Mouse (Mus musculus) midbrain, embryonic 11.5 days (tissue): ENCODE data around the gene Pde4b. TPM values are rescaled to one million over a fixed set of nuclear protein-coding genes. Genes with fewer than 3 reads are reported as not detected.

Experiments used
- ATAC-seq: fragments of 200-750 bp; cut with Nextera tagmentation; 2 replicates; pipeline ENCODE4 v1.8.0; 2017; ENCODE audit warnings: moderate TSS enrichment, moderate library complexity; ENCODE audit not compliant: low FRiP score
- DNase-seq: peaks from one replicate; pipeline ENCODE4 v3.0.0; 2015; ENCODE audit warnings: low spot score; ENCODE audit errors: missing footprints
- H3K27ac ChIP-seq: fragments of 300-500 bp; sonication (generic); 2 replicates; pipeline ENCODE4 v1.5.1; 2014; ENCODE audit warnings: low read depth, low read length
- H3K27me3 ChIP-seq: fragments of 300-500 bp; sonication (generic); 2 replicates; pipeline ENCODE4 v1.6.1; 2014; ENCODE audit warnings: mild to moderate bottlenecking, low read length, moderate library complexity, mixed read lengths; ENCODE audit not compliant: control insufficient read depth, insufficient read depth
- H3K36me3 ChIP-seq: fragments of 300-500 bp; sonication (generic); 2 replicates; pipeline ENCODE4 v1.6.1; 2014; ENCODE audit warnings: mild to moderate bottlenecking, low read length, moderate library complexity, mixed read lengths; ENCODE audit not compliant: control insufficient read depth, insufficient read depth
- H3K4me1 ChIP-seq: fragments of 300-500 bp; sonication (generic); 2 replicates; pipeline ENCODE4 v1.6.1; 2014; ENCODE audit warnings: low read length; ENCODE audit not compliant: control insufficient read depth, insufficient read depth
- H3K4me2 ChIP-seq: fragments of 300-500 bp; sonication (generic); 2 replicates; pipeline ENCODE4 v1.6.1; 2014; ENCODE audit warnings: mild to moderate bottlenecking, moderate library complexity
- H3K4me3 ChIP-seq: fragments of 300-500 bp; sonication (generic); 2 replicates; pipeline ENCODE4 v1.5.1; 2014; ENCODE audit warnings: low read depth, low read length
- H3K9ac ChIP-seq: fragments of 300-500 bp; sonication (generic); 2 replicates; pipeline ENCODE4 v1.6.1; 2014; ENCODE audit warnings: low read length
- H3K9me3 ChIP-seq: fragments of 300-500 bp; sonication (generic); 2 replicates; pipeline ENCODE4 v1.6.1; 2016; ENCODE audit warnings: low read length; ENCODE audit not compliant: control insufficient read depth
- WGBS: fragments of 180-500 bp; shearing (Covaris S2); extraction: QIAGEN DNeasy Blood & Tissue Kit; methylation state at CpG from one replicate; pipeline ENCODE4 v1.1.7; 2014; 5-methylcytosine and 5-hydroxymethylcytosine counted together
- polyA plus RNA-seq: library from polyadenylated mRNA; unstranded; fragments of >200 nt; fragmentation: Nextera tagmentation; extraction: Ambion mirVana; gene quantifications from 2 replicates; pipeline ENCODE4 v1.2.1, GENCODE M21; 2014

Gene Pde4b
- polyA plus RNA-seq, 1 experiment from 2014 or later: 7.5 TPM

- no peak overlapping the region for H3K27ac ChIP-seq
- no peaks in the 10 kb centered on the region for H3K36me3 ChIP-seq
- 0 out of 2 replicates have a peak overlapping the region, but pooled peaks have one; percentile 20 for H3K9ac ChIP-seq
- H3K4me2 ChIP-seq: no peak overlapping the region
- DNase-seq (no peak), ATAC-seq (no peak)
- no peaks in the 10 kb centered on the region for H3K4me1 ChIP-seq
- WGBS: 58% methylated on average over 7 of the region's 7 CpGs
- no peaks in the 10 kb centered on the region for H3K27me3 ChIP-seq
- H3K9me3 ChIP-seq: no peaks in the 10 kb centered on the region
- H3K4me3 ChIP-seq: no peak overlapping the region
Measured at GRCm38 (mm10) chr4:102483354-102484018, 396.1 kb downstream of the Pde4b start.

DNA sequence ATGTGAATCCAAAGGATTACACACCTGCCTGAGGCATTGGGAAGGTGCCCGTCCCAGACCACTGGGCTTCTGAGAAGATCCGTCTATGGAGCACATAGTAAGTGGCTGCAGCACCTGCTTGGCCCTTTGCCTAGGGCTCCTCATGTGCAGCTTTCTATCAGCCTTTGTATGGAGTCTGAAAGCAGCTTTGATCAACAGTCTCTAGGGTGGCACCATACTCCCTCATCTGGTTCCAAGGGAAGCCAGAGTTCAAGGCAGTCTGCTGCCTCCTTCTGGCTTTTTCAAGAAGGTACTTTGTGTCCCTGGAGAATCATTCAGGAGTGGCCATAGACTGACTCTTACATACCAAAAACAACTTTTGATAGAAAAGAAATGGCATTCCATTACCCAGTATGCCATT is 397.4 kb downstream of the Pde4b start:
- no peaks in the 10 kb centered on the region for H3K9me3 ChIP-seq
- 78% methylated on average over 2 of the region's 2 CpGs for WGBS
- H3K4me2 ChIP-seq: no peak overlapping the region
- H3K36me3 ChIP-seq: no peaks in the 10 kb centered on the region
- H3K27me3 ChIP-seq: no peaks in the 10 kb centered on the region
- ATAC-seq (no peak), DNase-seq (no peak)
- no peak overlapping the region for H3K27ac ChIP-seq
- no peak overlapping the region for H3K4me3 ChIP-seq
- H3K9ac ChIP-seq: no peak overlapping the region
- H3K4me1 ChIP-seq: no peaks in the 10 kb centered on the region

DNA sequence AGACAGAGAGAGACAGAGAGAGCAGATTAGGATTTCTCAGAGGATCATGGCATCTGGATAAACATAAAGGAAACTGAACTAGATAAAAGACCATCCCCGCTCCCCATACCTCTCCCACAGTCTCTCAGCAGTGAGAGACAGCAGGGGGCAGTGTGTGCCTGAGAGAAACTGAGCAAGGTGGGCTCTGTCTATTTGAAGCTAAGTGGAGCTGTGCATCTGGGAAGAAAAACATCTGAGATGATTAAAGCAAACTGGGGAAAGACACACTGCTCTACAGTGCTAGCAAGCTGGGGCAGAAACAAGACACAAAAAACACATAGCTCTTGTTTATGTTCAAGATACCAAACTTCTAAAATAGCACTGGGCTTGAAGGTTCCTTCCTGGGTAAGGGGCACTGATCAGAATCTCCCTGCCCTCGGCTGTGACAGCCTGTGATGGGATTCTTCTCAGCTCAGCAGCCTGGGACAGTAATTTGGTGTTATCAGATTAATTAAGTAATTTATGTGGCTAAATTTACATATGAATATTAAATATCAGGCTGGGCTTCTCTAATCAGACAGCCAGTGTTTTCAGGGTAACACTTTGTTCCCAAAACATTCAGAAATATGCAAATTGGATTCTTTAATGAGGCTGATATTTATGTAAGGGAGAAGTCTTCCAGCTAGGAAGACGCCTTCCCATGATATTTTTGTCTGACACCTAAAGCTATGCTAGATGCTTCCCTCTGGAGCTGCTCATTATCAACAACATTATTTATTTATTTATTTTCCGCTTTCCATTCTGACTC is 399.0 kb downstream of the Pde4b start:
- no peak overlapping the region for H3K4me2 ChIP-seq
- no peak for ATAC-seq
- DNase-seq: peak; percentile 47
- no peak overlapping the region for H3K9ac ChIP-seq
- no peaks in the 10 kb centered on the region for H3K4me1 ChIP-seq
- WGBS: 58% methylated on average over 4 of the region's 4 CpGs
- H3K27ac ChIP-seq: no peak overlapping the region
- no peaks in the 10 kb centered on the region for H3K36me3 ChIP-seq
- no peaks in the 10 kb centered on the region for H3K27me3 ChIP-seq
- no peaks in the 10 kb centered on the region for H3K9me3 ChIP-seq
- no peak overlapping the region for H3K4me3 ChIP-seq

- no peak overlapping the region for H3K9ac ChIP-seq
- H3K27ac ChIP-seq: no peak overlapping the region
- DNase-seq (peak; percentile 57), ATAC-seq (no peak)
- no peaks in the 10 kb centered on the region for H3K36me3 ChIP-seq
- no peaks in the 10 kb centered on the region for H3K4me1 ChIP-seq
- H3K4me2 ChIP-seq: no peak overlapping the region
- H3K4me3 ChIP-seq: no peak overlapping the region
- 80% methylated on average over 3 of the region's 3 CpGs for WGBS
- H3K27me3 ChIP-seq: no peaks in the 10 kb centered on the region
- H3K9me3 ChIP-seq: no peaks in the 10 kb centered on the region
Measured at GRCm38 (mm10) chr4:102486921-102487240, 399.5 kb downstream of the Pde4b start.

GRCm38 (mm10) chr4:102488000-102488399 is 400.7 kb downstream of the Pde4b start:
- Histone ChIP-seq H3K4me3 (no peak overlapping the region), H3K4me1 (no peaks in the 10 kb centered on the region; the same call in 1 of the 2 replicates), H3K36me3 (no peaks in the 10 kb centered on the region), H3K27ac (no peak overlapping the region), H3K9ac (no peak overlapping the region), H3K9me3 (no peaks in the 10 kb centered on the region), H3K4me2 (no peak overlapping the region), H3K27me3 (no peaks in the 10 kb centered on the region)
- no peak for ATAC-seq
- DNase-seq: peak; percentile 28
- 68% methylated on average over 2 of the region's 2 CpGs for WGBS

- Histone ChIP-seq H3K36me3 (no peaks in the 10 kb centered on the region), H3K27me3 (no peaks in the 10 kb centered on the region), H3K9ac (no peak overlapping the region), H3K27ac (no peak overlapping the region), H3K4me1 (no peaks in the 10 kb centered on the region; the same call in 1 of the 2 replicates), H3K9me3 (no peaks in the 10 kb centered on the region), H3K4me2 (no peak overlapping the region), H3K4me3 (no peak overlapping the region)
- 79% methylated on average over 11 of the region's 11 CpGs for WGBS
- DNase-seq: no peak
- no peak for ATAC-seq
Measured at GRCm38 (mm10) chr4:102491468-102492123, 404.3 kb downstream of the Pde4b start.

DNA sequence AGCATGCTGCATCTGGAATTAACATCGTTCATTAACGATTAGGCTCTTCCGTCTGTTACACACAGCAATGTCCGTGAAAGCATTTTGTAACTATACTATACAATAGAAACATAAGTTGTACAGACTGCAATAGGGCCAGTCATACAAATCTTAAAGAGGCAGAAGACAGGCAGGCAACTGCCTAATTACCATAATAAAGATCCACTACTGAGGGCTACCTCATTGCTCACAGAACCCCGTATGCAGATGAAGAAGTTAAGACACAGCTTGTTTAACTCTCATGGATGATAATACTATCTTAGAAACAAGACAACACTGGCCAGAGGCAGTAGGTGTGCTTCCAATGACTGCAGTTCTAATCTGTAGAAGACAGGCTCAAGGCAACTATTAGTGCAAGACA is 405.6 kb downstream of the Pde4b start:
- Histone ChIP-seq H3K4me2 (no peak overlapping the region), H3K4me3 (no peak overlapping the region), H3K9me3 (no peaks in the 10 kb centered on the region), H3K36me3 (no peaks in the 10 kb centered on the region), H3K4me1 (no peaks in the 10 kb centered on the region; the same call in 1 of the 2 replicates), H3K27me3 (no peaks in the 10 kb centered on the region), H3K27ac (no peak overlapping the region), H3K9ac (no peak overlapping the region)
- peak; percentile 47 for ATAC-seq
- no peak for DNase-seq
- WGBS: 72% methylated on average over 5 of the region's 5 CpGs

DNA sequence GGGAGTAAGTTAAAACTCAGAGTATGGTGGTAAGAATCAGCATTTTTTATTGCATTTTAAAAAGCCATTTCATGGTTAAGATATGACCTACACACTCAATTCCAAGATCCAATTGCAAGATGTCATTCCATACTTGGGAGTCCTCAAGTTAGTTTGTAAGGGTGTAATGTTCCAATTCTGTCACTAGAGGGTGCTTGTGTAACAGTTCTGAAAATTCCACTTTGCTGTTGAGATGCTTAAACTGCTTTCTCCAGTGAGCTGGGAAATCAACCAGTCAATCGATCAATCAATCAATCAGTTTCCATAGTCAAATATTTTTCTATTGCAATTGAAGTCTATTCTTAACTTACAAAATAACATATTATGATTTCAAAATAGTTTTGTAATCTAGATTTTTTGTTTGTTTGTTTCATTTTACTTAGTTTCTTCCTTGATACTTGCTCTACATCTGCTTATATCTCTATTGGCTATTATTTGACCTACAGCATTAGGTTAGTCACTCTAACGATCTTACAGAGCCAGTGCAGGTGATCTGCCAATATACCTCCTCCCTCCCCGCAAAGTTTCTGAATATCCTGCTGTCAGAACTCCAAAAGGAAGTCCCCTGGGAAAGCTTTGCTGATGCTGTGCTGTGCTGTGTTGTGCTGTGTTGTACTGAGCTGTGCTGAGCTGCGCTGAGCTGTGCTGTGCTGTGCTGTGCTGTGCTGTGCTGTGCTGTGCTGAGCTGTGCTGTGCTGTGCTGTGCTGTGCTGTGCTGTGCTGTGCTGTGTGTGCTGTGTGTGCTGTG is 406.2 kb downstream of the Pde4b start:
- Histone ChIP-seq H3K9ac (no peak overlapping the region), H3K27ac (no peak overlapping the region), H3K36me3 (no peaks in the 10 kb centered on the region), H3K27me3 (no peaks in the 10 kb centered on the region), H3K4me2 (no peak overlapping the region), H3K4me1 (no peaks in the 10 kb centered on the region; the same call in 1 of the 2 replicates), H3K4me3 (no peak overlapping the region), H3K9me3 (no peaks in the 10 kb centered on the region)
- WGBS: 67% methylated on average over 4 of the region's 4 CpGs
- peak; percentile 91 for DNase-seq
- peak; percentile 52; the same call in 1 of the 2 replicates for ATAC-seq
